Mouse (Mus musculus): ENCODE results near the gene Spag9.

DNA sequence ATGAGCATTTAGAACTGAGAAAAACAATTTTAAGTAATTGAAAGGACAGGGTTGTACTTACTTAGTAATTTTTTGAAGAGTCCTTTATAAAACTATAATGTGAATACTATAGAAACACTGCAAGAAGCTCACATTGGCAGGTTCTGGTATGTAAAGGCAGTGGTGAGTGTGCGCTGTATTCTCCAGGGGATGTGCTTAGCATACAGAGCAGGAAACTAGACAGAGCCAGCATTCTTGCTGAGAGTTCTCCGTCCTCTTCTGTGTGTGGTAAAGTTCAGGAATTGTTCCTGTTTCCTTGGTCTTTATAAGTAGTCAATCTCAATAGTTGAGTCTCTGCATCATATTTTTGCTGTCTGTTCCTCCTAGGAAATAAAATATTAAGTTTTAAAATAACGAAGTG, 59.0 kb downstream of the Spag9 start:
- TF ChIP-seq GATA1 (IDR thresholded peaks at IDR 0.05; ENCODE audit: low read length): no peak
- no peak for TF ChIP-seq TAL1 (IDR thresholded peaks at IDR 0.05; ENCODE audit: low read length)

Data from erythroblast, embryonic 14.5 days (primary cell).